Mouse (Mus musculus) frontal cortex, adult (tissue): Measurements from ENCODE around the gene Foxc2.

Experiments used
- ATAC-seq: cut with Nextera tagmentation; 2 replicates; pipeline ENCODE4 v1.9.2; 2017; ENCODE audit warnings: mild to moderate bottlenecking, moderate library complexity, mixed read lengths; ENCODE audit not compliant: low TSS enrichment

Gene Foxc2

DNA sequence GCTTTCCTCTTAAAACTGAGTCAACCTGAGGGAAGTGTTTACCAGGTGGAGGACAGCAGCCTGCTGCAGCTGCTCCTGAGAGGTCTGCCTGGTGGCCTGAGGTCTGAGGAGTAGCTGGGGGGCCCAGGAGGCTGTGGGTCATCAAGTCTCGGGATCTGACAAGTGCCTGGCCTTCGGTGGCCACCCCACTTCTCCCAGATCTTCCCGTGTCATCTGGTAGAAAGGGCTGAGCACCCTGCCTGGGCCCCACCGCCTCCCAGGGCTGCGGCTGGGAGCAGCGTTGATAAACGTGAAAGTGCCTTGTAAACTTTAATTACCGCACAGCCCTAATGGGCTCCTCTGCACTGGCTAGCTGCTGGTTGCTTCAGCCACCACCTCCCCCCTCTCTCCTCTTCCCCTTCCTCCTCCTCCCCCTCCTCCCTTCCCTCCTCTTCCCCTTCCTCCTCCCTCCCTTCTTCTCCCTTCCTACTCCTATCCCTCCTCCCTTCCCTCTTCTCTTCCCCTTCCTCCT is 32.7 kb downstream of the Foxc2 start:
- no peak for ATAC-seq

DNA sequence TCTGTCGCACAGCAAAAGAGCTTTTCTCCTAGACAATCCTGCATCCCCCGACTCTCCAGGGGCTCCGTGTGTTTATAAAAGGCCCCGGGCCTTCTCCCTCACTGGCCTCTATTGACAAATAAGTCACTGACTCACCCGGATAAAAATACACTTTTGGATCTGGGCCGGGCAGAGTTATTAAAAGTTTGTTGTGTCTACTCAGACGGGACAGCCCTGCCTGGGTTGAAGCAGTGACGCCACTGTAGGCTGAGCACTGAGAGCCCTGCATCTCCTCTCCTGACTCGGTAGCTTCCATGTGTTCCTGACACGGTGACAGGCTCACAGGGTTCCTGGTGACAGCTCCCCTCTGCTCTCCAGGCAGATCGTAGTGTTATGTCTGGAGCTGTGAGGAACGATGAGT is 36.4 kb downstream of the Foxc2 start:
- no peak for ATAC-seq

DNA sequence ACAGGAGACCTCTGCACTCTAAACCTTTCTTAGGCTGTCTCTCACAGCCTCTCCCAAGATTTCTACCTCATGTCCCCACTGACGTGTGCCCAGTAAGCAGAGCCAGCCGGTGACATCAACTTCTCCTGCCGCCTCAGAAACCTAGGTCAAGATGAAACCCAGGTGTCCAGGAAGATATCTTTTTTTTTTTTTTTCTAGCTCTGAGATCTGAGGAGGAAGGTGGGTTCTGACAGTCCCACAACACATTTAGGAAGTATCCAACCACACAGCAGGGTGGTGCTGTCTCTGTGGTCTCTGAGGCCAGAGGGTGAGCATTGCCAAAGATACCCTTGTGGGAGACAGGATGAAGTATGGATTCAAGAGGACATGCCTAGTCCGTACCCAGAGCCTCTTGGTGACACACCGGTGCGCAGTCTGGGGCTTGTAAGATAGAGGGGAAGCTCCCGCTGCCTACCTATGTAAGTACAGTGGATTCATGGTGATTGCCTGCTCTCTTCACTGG is 41.1 kb downstream of the Foxc2 start:
- ATAC-seq = no peak

DNA sequence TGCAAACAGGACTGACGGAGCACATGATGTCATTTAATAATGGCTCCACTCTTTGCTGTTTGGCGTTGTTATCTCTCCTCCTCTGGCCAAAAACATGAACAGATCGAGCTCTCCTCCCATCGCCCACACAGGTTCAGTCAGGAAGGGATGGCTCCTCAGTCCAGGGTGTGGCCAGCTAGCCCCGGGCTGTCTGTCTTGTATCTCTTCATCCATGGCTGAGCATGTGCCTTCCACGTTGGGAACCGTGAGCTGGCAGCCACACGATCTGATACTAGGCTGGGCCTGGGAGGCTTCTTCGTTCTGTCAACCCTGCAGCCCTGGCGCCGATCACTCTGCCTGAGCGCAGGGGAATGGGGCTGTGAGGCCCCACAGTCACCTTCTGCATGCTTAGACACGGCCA is 42.8 kb downstream of the Foxc2 start:
- ATAC-seq = no peak

DNA sequence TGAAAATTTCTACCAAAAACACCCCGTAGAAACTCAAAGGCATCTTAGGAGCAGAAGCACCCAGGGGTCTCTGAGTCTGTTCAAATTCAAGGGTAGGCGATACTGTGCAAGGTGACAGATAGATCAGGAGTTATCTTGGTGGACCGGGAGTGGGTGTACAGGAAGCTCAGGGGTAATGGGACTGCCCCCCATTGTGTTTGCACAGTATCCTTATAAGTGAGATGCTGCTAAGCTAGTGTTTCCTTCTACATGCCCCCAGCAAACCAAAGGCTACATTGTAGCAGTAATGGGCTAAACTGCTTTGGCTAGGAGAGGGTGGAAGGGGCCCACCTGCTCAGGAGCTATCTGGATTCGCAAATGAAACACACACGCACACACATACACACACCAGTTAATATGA is 45.5 kb downstream of the Foxc2 start:
- no peak for ATAC-seq

DNA sequence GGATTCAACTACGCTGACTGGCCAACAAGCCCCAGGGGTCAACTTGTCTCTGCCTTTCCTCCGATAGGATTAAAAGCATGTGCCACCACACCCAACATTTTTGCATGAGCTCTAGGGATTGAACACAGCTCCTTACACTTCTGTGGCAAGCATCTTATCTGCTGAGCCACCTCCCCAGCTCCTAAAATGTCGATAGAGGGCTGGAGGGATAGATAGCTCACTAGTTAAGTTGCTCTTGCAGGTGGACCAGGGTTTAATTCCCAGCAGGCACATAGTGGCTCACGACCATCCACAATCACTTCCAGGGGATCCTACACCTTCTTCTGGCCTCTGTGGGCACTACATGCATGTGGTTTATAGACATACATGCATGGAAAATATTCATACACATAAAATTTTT is 46.4 kb downstream of the Foxc2 start:
- ATAC-seq = no peak

DNA sequence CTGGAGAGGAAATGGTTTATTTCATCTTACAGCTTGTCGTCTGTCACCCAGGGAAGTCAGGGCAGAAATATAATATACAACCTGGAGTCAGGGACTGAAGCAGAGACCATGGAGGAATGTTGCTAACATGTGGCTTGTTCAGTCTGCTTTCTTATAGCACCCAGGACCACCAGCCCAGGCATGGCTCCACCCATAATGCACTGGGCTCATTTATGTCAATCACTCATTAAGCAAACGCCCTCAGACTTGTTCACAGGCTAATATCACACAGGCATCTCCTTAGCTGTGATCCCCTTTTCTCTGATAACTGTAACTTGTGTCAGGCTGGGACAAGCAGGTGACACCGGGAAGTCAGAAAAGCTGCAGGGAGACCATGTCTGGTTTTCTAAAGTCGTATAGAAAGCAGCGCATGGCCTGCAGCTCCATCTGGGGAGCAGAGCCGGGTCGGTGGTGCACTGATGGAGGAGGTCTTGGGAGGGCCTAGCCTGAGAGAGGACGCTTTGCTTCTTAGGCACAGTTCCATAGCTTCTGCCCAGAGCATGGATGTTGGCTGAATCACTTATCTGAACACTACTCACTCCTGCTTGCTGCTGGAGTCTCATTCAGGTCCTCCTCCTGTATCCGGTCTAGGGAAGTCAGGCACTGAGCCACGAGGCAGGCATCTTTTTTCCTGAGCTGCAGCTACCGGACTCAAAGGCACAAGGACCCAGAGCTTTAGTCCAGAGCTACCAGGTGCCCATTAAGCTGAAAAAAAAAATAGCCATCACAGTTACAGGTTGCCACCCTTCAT is 47.1 kb downstream of the Foxc2 start:
- no peak for ATAC-seq

DNA sequence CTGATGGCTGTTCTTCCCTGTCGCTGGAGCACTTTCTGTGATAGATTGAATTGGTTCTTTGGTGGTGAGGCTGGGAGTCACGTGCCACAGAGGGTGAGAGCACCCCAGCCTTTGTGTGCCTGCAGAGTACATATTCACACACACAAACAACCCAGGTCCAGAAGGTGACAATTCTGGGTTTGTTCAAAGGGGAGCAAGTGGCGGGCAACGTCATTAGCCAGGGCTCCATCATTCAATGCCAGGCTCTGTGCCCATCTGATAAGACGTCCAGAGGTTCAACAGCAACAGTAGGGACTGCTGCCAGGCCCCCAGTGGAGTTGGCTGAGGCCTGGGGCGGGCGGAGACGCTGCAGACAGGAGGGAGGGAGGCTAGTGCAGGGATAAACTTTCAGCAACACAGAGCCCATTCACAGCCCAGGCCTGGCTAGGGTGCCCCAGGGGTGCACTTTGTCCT is 48.1 kb downstream of the Foxc2 start:
- ATAC-seq = no peak

DNA sequence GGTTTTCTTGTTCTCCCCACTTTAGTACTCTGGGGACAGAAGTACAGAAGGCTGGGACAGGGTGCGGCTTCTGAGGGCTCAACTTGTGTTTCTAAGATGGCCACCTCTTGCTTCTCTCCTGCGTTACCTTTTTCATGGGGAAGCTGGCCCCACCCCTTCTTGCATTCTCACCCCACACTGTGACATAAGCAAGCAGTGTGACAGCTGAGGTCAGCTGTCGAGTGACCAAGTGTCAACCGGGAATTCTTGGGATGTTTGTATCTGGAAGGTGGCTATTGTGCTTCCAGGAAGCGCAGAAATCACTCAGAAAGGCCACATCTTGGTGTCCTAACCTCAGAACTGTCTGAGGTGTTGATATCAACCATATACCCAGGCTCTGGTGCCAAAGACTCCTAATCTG is 52.1 kb downstream of the Foxc2 start:
- ATAC-seq = no peak
